Mouse (Mus musculus): ENCODE measurements around the gene Hes1. TPM values are rescaled to one million over a fixed set of nuclear protein-coding genes. Genes with fewer than 3 reads are reported as not detected.

The Hes1 gene
- total and polyA plus RNA-seq, 2 experiments: 2.8 to 28.5 TPM

DNA sequence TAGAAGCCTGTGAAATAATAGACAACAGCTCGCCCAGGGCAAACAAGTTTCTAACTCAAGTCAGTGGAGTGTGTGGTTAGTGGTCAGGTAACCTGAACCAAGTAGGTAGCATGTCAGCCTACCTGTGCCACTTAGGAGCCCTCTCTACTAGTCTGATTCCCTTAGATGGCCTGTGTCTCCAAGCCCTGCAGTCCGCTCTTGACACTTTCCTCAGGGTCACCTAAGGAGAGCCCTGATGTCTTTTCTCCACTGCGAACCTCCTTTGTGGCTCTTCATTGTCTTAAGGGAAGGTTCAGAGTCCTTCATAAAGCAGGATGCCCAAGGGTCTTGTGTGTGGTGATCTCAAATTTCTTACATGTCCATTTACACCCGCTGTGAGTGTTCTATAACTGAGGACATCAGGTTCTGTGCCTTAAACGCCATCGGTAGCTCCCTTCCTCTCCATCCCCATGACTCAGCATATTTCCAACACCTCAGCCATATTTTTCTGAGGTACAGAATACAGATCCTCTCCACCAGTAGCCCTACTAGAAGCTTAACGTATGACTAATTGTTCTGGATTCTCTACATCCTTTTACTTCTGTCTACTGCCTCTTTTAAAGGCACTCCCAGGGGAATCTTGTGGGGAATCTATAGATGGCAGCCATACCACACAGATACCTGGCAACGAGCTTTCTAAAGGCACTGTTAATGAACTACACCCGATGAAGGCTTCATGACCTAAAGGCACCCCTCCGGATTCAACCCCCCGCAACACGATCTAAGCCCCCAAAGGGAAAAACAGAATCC is 1.7 kb upstream of the Hes1 start:
- peak overlapping the region; percentile 92 for H3K9ac ChIP-seq (ENCODE audit: low read depth, low read length)
- H3K27me3 ChIP-seq (ENCODE audit: control insufficient read depth, insufficient read depth, low read length): no peaks in the 10 kb centered on the region
- H3K79me2 ChIP-seq (ENCODE audit: control insufficient read depth, insufficient read depth, low read length): no peaks in the 10 kb centered on the region
- H3K4me1 ChIP-seq (ENCODE audit: control insufficient read depth, insufficient read depth, low read length): peaks cover 6% of the 10 kb centered on the region; the same call in 1 of the 2 replicates
- H3K27ac ChIP-seq (replicated peaks; ENCODE audit: insufficient read depth, low read depth, low read length): peak overlapping the region; percentile 92; the same call in 1 of the 2 replicates
- 46% methylated on average over 12 of the region's 12 CpGs for WGBS
- TF ChIP-seq POLR2A (IDR thresholded peaks at IDR 0.05; ENCODE audit: extremely low read depth, insufficient read depth, low read length) (no peak), CTCF (IDR thresholded peaks at IDR 0.05; ENCODE audit: low read depth, low read length) (no peak)
- H3K4me3 ChIP-seq (ENCODE audit: insufficient read depth, low read depth, low read length): no peak overlapping the region
- no peak for DNase-seq (ENCODE audit: extremely low read depth, low read depth, low spot score)
- no peaks in the 10 kb centered on the region for H3K36me3 ChIP-seq (ENCODE audit: control insufficient read depth, insufficient read depth, low read length)

DNA sequence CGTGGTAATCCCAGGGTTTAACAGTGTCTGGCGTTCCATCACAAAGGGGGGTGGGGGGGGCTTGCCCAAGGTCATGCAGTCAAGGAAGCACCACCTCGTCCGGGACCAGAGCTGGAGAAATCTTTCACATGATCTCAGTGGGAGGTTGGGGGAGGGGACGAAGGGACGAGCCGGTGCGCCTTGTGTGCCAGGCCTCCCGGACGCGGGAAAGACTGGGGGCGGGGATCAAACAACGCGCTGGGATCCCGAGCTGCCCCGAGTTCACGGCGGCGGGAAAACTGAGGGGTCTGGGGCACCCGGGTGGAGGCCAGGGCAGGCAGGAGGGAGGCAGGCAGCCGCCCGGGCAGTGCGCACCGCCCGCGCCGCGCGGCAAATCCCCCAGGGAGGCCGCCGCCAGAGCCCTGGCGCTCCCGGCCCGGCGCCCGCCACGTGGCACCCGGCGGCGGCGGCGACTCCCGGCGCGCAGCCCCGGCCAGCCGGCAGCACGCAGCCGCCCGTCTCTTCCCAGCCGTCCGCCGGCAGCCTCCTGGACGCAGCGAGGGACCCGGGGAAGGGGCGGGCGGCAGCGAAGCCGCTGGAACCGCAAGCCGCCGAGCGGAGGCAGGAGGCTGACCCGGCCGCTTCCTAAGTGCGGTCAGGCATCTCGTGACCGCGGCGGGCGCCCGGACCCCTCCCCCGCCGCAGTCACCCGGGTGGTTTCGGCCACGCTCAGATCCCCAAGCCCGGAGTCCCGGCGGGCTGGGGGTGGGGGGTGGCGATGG is 883 bp upstream of the Hes1 start:
- Histone ChIP-seq H3K79me2 (ENCODE audit: control insufficient read depth, insufficient read depth, low read length) (no peaks in the 10 kb centered on the region), H3K4me3 (ENCODE audit: insufficient read depth, low read depth, low read length) (peak overlapping the region; percentile 59), H3K27ac (replicated peaks; ENCODE audit: insufficient read depth, low read depth, low read length) (peak overlapping the region; percentile 92), H3K9ac (ENCODE audit: low read depth, low read length) (peak overlapping the region; percentile 92), H3K27me3 (ENCODE audit: control insufficient read depth, insufficient read depth, low read length) (no peaks in the 10 kb centered on the region), H3K36me3 (ENCODE audit: control insufficient read depth, insufficient read depth, low read length) (no peaks in the 10 kb centered on the region), H3K4me1 (ENCODE audit: control insufficient read depth, insufficient read depth, low read length) (peaks cover 11% of the 10 kb centered on the region)
- WGBS: 5% methylated on average over 71 of the region's 82 CpGs
- peak; percentile 46 for DNase-seq (ENCODE audit: extremely low read depth, low read depth, low spot score)
- no peak for TF ChIP-seq POLR2A (IDR thresholded peaks at IDR 0.05; ENCODE audit: extremely low read depth, insufficient read depth, low read length)
- no peak for TF ChIP-seq CTCF (IDR thresholded peaks at IDR 0.05; ENCODE audit: low read depth, low read length)

DNA sequence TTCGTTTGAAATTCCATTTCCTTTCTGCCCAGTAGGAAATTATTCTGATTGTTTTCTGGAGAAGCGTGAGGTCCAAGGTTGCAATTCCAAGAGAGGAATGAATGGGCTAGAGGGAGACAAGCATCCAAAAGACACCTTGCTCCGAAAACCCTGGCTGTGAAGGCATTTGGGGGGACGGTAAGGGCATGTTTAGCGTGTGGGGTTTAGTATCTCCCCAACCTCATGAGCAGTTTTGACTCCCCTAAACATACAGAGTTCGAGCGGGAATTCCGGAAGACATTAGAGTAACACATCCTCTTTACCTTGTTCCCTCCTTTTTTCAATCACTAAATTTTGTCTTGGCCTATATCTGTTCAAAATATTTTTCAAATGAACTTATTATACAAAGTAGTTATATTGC is 429 bp downstream of the Hes1 start:
- no peaks in the 10 kb centered on the region for H3K79me2 ChIP-seq (ENCODE audit: control insufficient read depth, insufficient read depth, low read length)
- H3K4me1 ChIP-seq (ENCODE audit: control insufficient read depth, insufficient read depth, low read length): peaks cover 17% of the 10 kb centered on the region
- H3K9ac ChIP-seq (ENCODE audit: low read depth, low read length): peak overlapping the region; percentile 68
- peak overlapping the region; percentile 59 for H3K4me3 ChIP-seq (ENCODE audit: insufficient read depth, low read depth, low read length)
- H3K27ac ChIP-seq (replicated peaks; ENCODE audit: insufficient read depth, low read depth, low read length): peak overlapping the region; percentile 89
- no peak for DNase-seq (ENCODE audit: extremely low read depth, low read depth, low spot score)
- TF ChIP-seq CTCF (IDR thresholded peaks at IDR 0.05; ENCODE audit: low read depth, low read length) (no peak), POLR2A (IDR thresholded peaks at IDR 0.05; ENCODE audit: extremely low read depth, insufficient read depth, low read length) (no peak)
- 1% methylated on average over 8 of the region's 8 CpGs for WGBS
- no peaks in the 10 kb centered on the region for H3K36me3 ChIP-seq (ENCODE audit: control insufficient read depth, insufficient read depth, low read length)
- no peaks in the 10 kb centered on the region for H3K27me3 ChIP-seq (ENCODE audit: control insufficient read depth, insufficient read depth, low read length)

DNA sequence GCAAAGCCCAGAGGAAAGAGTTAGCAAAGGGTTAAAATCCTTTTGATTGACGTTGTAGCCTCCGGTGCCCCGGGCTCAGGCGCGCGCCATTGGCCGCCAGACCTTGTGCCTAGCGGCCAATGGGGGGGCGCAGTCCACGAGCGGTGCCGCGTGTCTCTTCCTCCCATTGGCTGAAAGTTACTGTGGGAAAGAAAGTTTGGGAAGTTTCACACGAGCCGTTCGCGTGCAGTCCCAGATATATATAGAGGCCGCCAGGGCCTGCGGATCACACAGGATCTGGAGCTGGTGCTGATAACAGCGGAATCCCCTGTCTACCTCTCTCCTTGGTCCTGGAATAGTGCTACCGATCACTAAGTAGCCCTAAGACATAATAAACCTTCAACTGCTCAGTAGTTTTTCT is 893 bp downstream of the Hes1 start:
- Histone ChIP-seq H3K79me2 (ENCODE audit: control insufficient read depth, insufficient read depth, low read length) (no peaks in the 10 kb centered on the region), H3K4me3 (ENCODE audit: insufficient read depth, low read depth, low read length) (peak overlapping the region; percentile 84; the same call in 1 of the 2 replicates), H3K9ac (ENCODE audit: low read depth, low read length) (no peak overlapping the region), H3K4me1 (ENCODE audit: control insufficient read depth, insufficient read depth, low read length) (peaks cover 18% of the 10 kb centered on the region), H3K27me3 (ENCODE audit: control insufficient read depth, insufficient read depth, low read length) (no peaks in the 10 kb centered on the region), H3K36me3 (ENCODE audit: control insufficient read depth, insufficient read depth, low read length) (no peaks in the 10 kb centered on the region), H3K27ac (replicated peaks; ENCODE audit: insufficient read depth, low read depth, low read length) (peak overlapping the region; percentile 81; the same call in 1 of the 2 replicates)
- peak; percentile 94 for DNase-seq (ENCODE audit: extremely low read depth, low read depth, low spot score)
- TF ChIP-seq POLR2A (IDR thresholded peaks at IDR 0.05; ENCODE audit: extremely low read depth, insufficient read depth, low read length) (peak; percentile 93), CTCF (IDR thresholded peaks at IDR 0.05; ENCODE audit: low read depth, low read length) (no peak)
- WGBS: under 1% methylated on average over 21 of the region's 21 CpGs

DNA sequence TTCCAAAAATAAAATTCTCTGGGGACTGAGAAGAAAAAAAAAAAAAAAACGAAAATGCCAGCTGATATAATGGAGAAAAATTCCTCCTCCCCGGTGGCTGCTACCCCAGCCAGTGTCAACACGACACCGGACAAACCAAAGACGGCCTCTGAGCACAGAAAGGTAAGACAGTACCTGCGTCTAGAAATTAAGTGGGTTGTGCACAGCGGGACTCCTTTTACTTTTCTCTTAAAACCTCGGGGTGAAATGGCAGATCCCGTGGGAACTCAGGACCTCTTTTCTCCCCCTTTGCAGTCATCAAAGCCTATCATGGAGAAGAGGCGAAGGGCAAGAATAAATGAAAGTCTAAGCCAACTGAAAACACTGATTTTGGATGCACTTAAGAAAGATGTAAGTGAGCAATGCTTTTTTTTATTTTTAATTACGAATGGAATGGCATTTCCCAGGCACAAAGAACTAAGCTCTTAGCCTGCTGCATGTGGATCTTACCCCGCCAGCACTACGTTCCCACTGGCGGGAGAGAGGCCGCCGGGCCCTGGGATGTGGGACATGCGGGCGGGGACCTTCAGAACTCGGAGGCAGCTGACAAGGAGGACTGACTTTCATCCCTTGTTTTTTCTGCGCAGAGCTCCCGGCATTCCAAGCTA is 1.5 kb downstream of the Hes1 start:
- TF ChIP-seq POLR2A (IDR thresholded peaks at IDR 0.05; ENCODE audit: extremely low read depth, insufficient read depth, low read length) (0 out of 2 replicates have a peak, but pooled peaks have one; percentile 2), CTCF (IDR thresholded peaks at IDR 0.05; ENCODE audit: low read depth, low read length) (no peak)
- Histone ChIP-seq H3K36me3 (ENCODE audit: control insufficient read depth, insufficient read depth, low read length) (no peaks in the 10 kb centered on the region), H3K4me1 (ENCODE audit: control insufficient read depth, insufficient read depth, low read length) (peaks cover 20% of the 10 kb centered on the region), H3K27me3 (ENCODE audit: control insufficient read depth, insufficient read depth, low read length) (no peaks in the 10 kb centered on the region), H3K9ac (ENCODE audit: low read depth, low read length) (peak overlapping the region; percentile 79), H3K27ac (replicated peaks; ENCODE audit: insufficient read depth, low read depth, low read length) (peak overlapping the region; percentile 81), H3K4me3 (ENCODE audit: insufficient read depth, low read depth, low read length) (peak overlapping the region; percentile 84), H3K79me2 (ENCODE audit: control insufficient read depth, insufficient read depth, low read length) (no peaks in the 10 kb centered on the region)
- no peak for DNase-seq (ENCODE audit: extremely low read depth, low read depth, low spot score)
- WGBS: under 1% methylated on average over 21 of the region's 21 CpGs

Data from liver, adult 2 months (tissue).